Mouse (Mus musculus) urinary bladder, postnatal 14 days (tissue): ENCODE measurements around the gene Ltbp3.

Source experiments
- DNase-seq: peaks from one replicate; pipeline ENCODE4 v3.0.0; 2021; ENCODE audit warnings: low spot score

The Ltbp3 gene

GRCm38 (mm10) chr19:5806809-5807205 is 66.1 kb downstream of the Ltbp3 start:
- DNase-seq = no peak

- DNase-seq = no peak
Measured at GRCm38 (mm10) chr19:5807740-5808139, 67.0 kb downstream of the Ltbp3 start.
